Mouse (Mus musculus): ENCODE measurements around the gene Il34. TPM values are rescaled to one million over a fixed set of nuclear protein-coding genes. Genes with fewer than 3 reads are reported as not detected.

Il34 gene
- polyA plus RNA-seq, 1 experiment = 8.6 TPM

- TF ChIP-seq CEBPB (IDR thresholded peaks at IDR 0.05; ENCODE audit: low read depth) = no peak
- no peak for TF ChIP-seq CTCF (IDR thresholded peaks at IDR 0.05; ENCODE audit: control insufficient read depth, insufficient read depth, insufficient read length)
- TF ChIP-seq MAX (IDR thresholded peaks at IDR 0.05) = no peak
- TF ChIP-seq USF1 (IDR thresholded peaks at IDR 0.05; ENCODE audit: low read depth) = no peak
- no peak for TF ChIP-seq MYOG (IDR thresholded peaks at IDR 0.05; ENCODE audit: control insufficient read depth, extremely low read depth, insufficient read length)
- no peak for TF ChIP-seq MYOD1 (IDR thresholded peaks at IDR 0.05; ENCODE audit: control insufficient read depth, insufficient read length, low read depth)
- TF ChIP-seq FOSL1 (IDR thresholded peaks at IDR 0.05; ENCODE audit: insufficient read depth, low read length, poor library complexity, severe bottlenecking) = no peak
- Histone ChIP-seq H3K4me3 (ENCODE audit: insufficient read depth, poor library complexity, severe bottlenecking) (peak overlapping the region; percentile 94), H3ac (ENCODE audit: control insufficient read depth, insufficient read length, low read depth) (peak overlapping the region; percentile 82), H3K27me3 (ENCODE audit: control insufficient read depth, insufficient read depth, insufficient read length) (no peaks in the 10 kb centered on the region), H3K79me3 (ENCODE audit: low read depth) (peaks cover 72% of the 10 kb centered on the region), H3K36me3 (ENCODE audit: control insufficient read depth, insufficient read depth) (peaks cover 61% of the 10 kb centered on the region), H3K79me2 (ENCODE audit: control insufficient read depth, insufficient read depth) (peaks cover 86% of the 10 kb centered on the region)
These were observed 40.2 kb upstream of the Il34 start for GRCm38 (mm10) chr8:110845821-110846404.

GRCm38 (mm10) chr8:110844941-110845340 is 39.2 kb upstream of the Il34 start:
- Histone ChIP-seq H3K27me3 (ENCODE audit: control insufficient read depth, insufficient read depth, insufficient read length) (no peaks in the 10 kb centered on the region), H3K4me3 (ENCODE audit: insufficient read depth, poor library complexity, severe bottlenecking) (no peak overlapping the region), H3K79me3 (ENCODE audit: low read depth) (peaks cover 82% of the 10 kb centered on the region), H3K79me2 (ENCODE audit: control insufficient read depth, insufficient read depth) (peaks cover 95% of the 10 kb centered on the region), H3ac (ENCODE audit: control insufficient read depth, insufficient read length, low read depth) (no peak overlapping the region), H3K36me3 (ENCODE audit: control insufficient read depth, insufficient read depth) (peaks cover 61% of the 10 kb centered on the region)
- TF ChIP-seq MAX (IDR thresholded peaks at IDR 0.05) (no peak), MYOG (IDR thresholded peaks at IDR 0.05; ENCODE audit: control insufficient read depth, extremely low read depth, insufficient read length) (no peak), FOSL1 (IDR thresholded peaks at IDR 0.05; ENCODE audit: insufficient read depth, low read length, poor library complexity, severe bottlenecking) (no peak), CEBPB (IDR thresholded peaks at IDR 0.05; ENCODE audit: low read depth) (no peak), CTCF (IDR thresholded peaks at IDR 0.05; ENCODE audit: control insufficient read depth, insufficient read depth, insufficient read length) (no peak), MYOD1 (IDR thresholded peaks at IDR 0.05; ENCODE audit: control insufficient read depth, insufficient read length, low read depth) (no peak), USF1 (IDR thresholded peaks at IDR 0.05; ENCODE audit: low read depth) (no peak)

- Histone ChIP-seq H3ac (ENCODE audit: control insufficient read depth, insufficient read length, low read depth) (no peak overlapping the region), H3K27me3 (ENCODE audit: control insufficient read depth, insufficient read depth, insufficient read length) (no peaks in the 10 kb centered on the region), H3K4me3 (ENCODE audit: insufficient read depth, poor library complexity, severe bottlenecking) (no peak overlapping the region), H3K36me3 (ENCODE audit: control insufficient read depth, insufficient read depth) (peaks cover 70% of the 10 kb centered on the region), H3K79me2 (ENCODE audit: control insufficient read depth, insufficient read depth) (peaks cover 100% of the 10 kb centered on the region), H3K79me3 (ENCODE audit: low read depth) (peaks cover 94% of the 10 kb centered on the region)
- TF ChIP-seq USF1 (IDR thresholded peaks at IDR 0.05; ENCODE audit: low read depth) (no peak), MYOD1 (IDR thresholded peaks at IDR 0.05; ENCODE audit: control insufficient read depth, insufficient read length, low read depth) (no peak), MAX (IDR thresholded peaks at IDR 0.05) (no peak), FOSL1 (IDR thresholded peaks at IDR 0.05; ENCODE audit: insufficient read depth, low read length, poor library complexity, severe bottlenecking) (no peak), CEBPB (IDR thresholded peaks at IDR 0.05; ENCODE audit: low read depth) (no peak), MYOG (IDR thresholded peaks at IDR 0.05; ENCODE audit: control insufficient read depth, extremely low read depth, insufficient read length) (no peak)
These were observed 37.5 kb upstream of the Il34 start for GRCm38 (mm10) chr8:110843207-110843606.

GRCm38 (mm10) chr8:110842012-110842574 is 36.4 kb upstream of the Il34 start:
- peaks cover 100% of the 10 kb centered on the region for H3K79me2 ChIP-seq (ENCODE audit: control insufficient read depth, insufficient read depth)
- H3K4me3 ChIP-seq (ENCODE audit: insufficient read depth, poor library complexity, severe bottlenecking) = no peak overlapping the region
- no peak overlapping the region for H3ac ChIP-seq (ENCODE audit: control insufficient read depth, insufficient read length, low read depth)
- H3K36me3 ChIP-seq (ENCODE audit: control insufficient read depth, insufficient read depth) = peaks cover 81% of the 10 kb centered on the region
- peaks cover 85% of the 10 kb centered on the region for H3K79me3 ChIP-seq (ENCODE audit: low read depth)
- H3K27me3 ChIP-seq (ENCODE audit: control insufficient read depth, insufficient read depth, insufficient read length) = no peaks in the 10 kb centered on the region
- TF ChIP-seq FOSL1 (IDR thresholded peaks at IDR 0.05; ENCODE audit: insufficient read depth, low read length, poor library complexity, severe bottlenecking) (no peak), MYOD1 (IDR thresholded peaks at IDR 0.05; ENCODE audit: control insufficient read depth, insufficient read length, low read depth) (no peak), CEBPB (IDR thresholded peaks at IDR 0.05; ENCODE audit: low read depth) (no peak), MYOG (IDR thresholded peaks at IDR 0.05; ENCODE audit: control insufficient read depth, extremely low read depth, insufficient read length) (no peak), USF1 (IDR thresholded peaks at IDR 0.05; ENCODE audit: low read depth) (no peak), MAX (IDR thresholded peaks at IDR 0.05) (no peak)

GRCm38 (mm10) chr8:110831956-110832355 is 26.2 kb upstream of the Il34 start:
- no peak overlapping the region for H3ac ChIP-seq (ENCODE audit: control insufficient read depth, insufficient read length, low read depth)
- peaks cover 99% of the 10 kb centered on the region for H3K36me3 ChIP-seq (ENCODE audit: control insufficient read depth, insufficient read depth)
- H3K4me3 ChIP-seq (ENCODE audit: insufficient read depth, poor library complexity, severe bottlenecking) = no peak overlapping the region
- H3K27me3 ChIP-seq (ENCODE audit: control insufficient read depth, insufficient read depth, insufficient read length) = no peaks in the 10 kb centered on the region
- H3K79me2 ChIP-seq (ENCODE audit: control insufficient read depth, insufficient read depth) = peaks cover 100% of the 10 kb centered on the region
- peaks cover 79% of the 10 kb centered on the region for H3K79me3 ChIP-seq (ENCODE audit: low read depth)
- TF ChIP-seq CEBPB (IDR thresholded peaks at IDR 0.05; ENCODE audit: low read depth) = no peak
- no peak for TF ChIP-seq MYOD1 (IDR thresholded peaks at IDR 0.05; ENCODE audit: control insufficient read depth, insufficient read length, low read depth)
- no peak for TF ChIP-seq USF1 (IDR thresholded peaks at IDR 0.05; ENCODE audit: low read depth)
- no peak for TF ChIP-seq MAX (IDR thresholded peaks at IDR 0.05)
- no peak for TF ChIP-seq MYOG (IDR thresholded peaks at IDR 0.05; ENCODE audit: control insufficient read depth, extremely low read depth, insufficient read length)
- no peak for TF ChIP-seq FOSL1 (IDR thresholded peaks at IDR 0.05; ENCODE audit: insufficient read depth, low read length, poor library complexity, severe bottlenecking)
- no peak for TF ChIP-seq CTCF (IDR thresholded peaks at IDR 0.05; ENCODE audit: control insufficient read depth, insufficient read depth, insufficient read length)
